Mouse (Mus musculus) gastrocnemius, postnatal 36 days (tissue): ENCODE measurements around the gene Fam20c. TPM values are rescaled to one million over a fixed set of nuclear protein-coding genes. Genes with fewer than 3 reads are reported as not detected.

Experiments used
- DNase-seq, 2 experiments: peaks; one replicate each; pipeline ENCODE4 v3.0.0; 2022
- intact Hi-C: fragments of 180-260 bp; cut with DNase I; formaldehyde crosslinking; loops from one replicate; pipeline ENCODE4 v1.15.1; 2025
- total RNA-seq, 2 experiments: library from RNA; stranded (reverse); gene quantifications; 2 replicates each; pipeline ENCODE4 v1.2.3; 2021

Fam20c gene
- total RNA-seq, 2 experiments from 2014 or later = 13.9 to 16.3 TPM

GRCm38 (mm10) chr5:138755453-138756301, 1.4 kb downstream of the Fam20c start:
- intact Hi-C loops = no loop called here
- DNase-seq = peak in 1 of 2 experiments; percentile 37

- intact Hi-C loops = no loop called here
- DNase-seq = peak; percentile 57 to 59
These were observed 2.2 kb downstream of the Fam20c start for GRCm38 (mm10) chr5:138756311-138757085.

- intact Hi-C loops = no loop called here
- DNase-seq = no peak
These were observed 2.8 kb downstream of the Fam20c start for GRCm38 (mm10) chr5:138757135-138757534.

GRCm38 (mm10) chr5:138757616-138758015, 3.3 kb downstream of the Fam20c start:
- intact Hi-C loops = no loop called here
- no peak for DNase-seq

GRCm38 (mm10) chr5:138758533-138758932, 4.2 kb downstream of the Fam20c start:
- peak in 1 of 2 experiments; percentile 18 for DNase-seq
- intact Hi-C loops = no loop called here

- intact Hi-C loops = no loop called here
- DNase-seq = no peak
These were observed 7.6 kb downstream of the Fam20c start for GRCm38 (mm10) chr5:138761836-138762334.

GRCm38 (mm10) chr5:138762361-138762760, 8.0 kb downstream of the Fam20c start:
- DNase-seq = no peak
- intact Hi-C loops = no loop called here

GRCm38 (mm10) chr5:138764601-138765000, 10.3 kb downstream of the Fam20c start:
- no peak for DNase-seq
- intact Hi-C loops = no loop called here

- DNase-seq = no peak
These were observed 13.3 kb downstream of the Fam20c start for GRCm38 (mm10) chr5:138767650-138768049.

GRCm38 (mm10) chr5:138768704-138769103, 14.4 kb downstream of the Fam20c start:
- intact Hi-C loops = no loop called here
- no peak for DNase-seq

More at GRCm38 (mm10) chr5:138767650-138768049, 13.3 kb downstream of the Fam20c start:
- intact Hi-C loops = no loop called here

- DNase-seq = no peak
- intact Hi-C loops = no loop called here
These were observed 14.8 kb downstream of the Fam20c start for GRCm38 (mm10) chr5:138769126-138769525.

- no peak for DNase-seq
- intact Hi-C loops = no loop called here
These were observed 20.8 kb downstream of the Fam20c start for GRCm38 (mm10) chr5:138775096-138775495.

GRCm38 (mm10) chr5:138776346-138776745, 22.0 kb downstream of the Fam20c start:
- no peak for DNase-seq
- intact Hi-C loops = no loop called here

- intact Hi-C loops = no loop called here
- no peak for DNase-seq
These were observed 24.6 kb downstream of the Fam20c start for GRCm38 (mm10) chr5:138778731-138779463.

- intact Hi-C loops = no loop called here
- no peak for DNase-seq
These were observed 25.3 kb downstream of the Fam20c start for GRCm38 (mm10) chr5:138779655-138780054.

- DNase-seq = no peak
- intact Hi-C loops = no loop called here
These were observed 28.4 kb downstream of the Fam20c start for GRCm38 (mm10) chr5:138782697-138783096.

- intact Hi-C loops = no loop called here
- DNase-seq = no peak
These were observed 28.9 kb downstream of the Fam20c start for GRCm38 (mm10) chr5:138783181-138783580.

- no peak for DNase-seq
- intact Hi-C loops = no loop called here
These were observed 31.7 kb downstream of the Fam20c start for GRCm38 (mm10) chr5:138785986-138786515.

- intact Hi-C loops = no loop called here
- no peak for DNase-seq
These were observed 33.3 kb downstream of the Fam20c start for GRCm38 (mm10) chr5:138787648-138788047.

- DNase-seq = no peak
- intact Hi-C loops = no loop called here
These were observed 34.3 kb downstream of the Fam20c start for GRCm38 (mm10) chr5:138788481-138789211.
